Mouse (Mus musculus) adipocyte (in vitro differentiated cells): ENCODE results near the gene Vps11.
"Not testable (repeated sequence)": the region's sequence is repeated elsewhere in the genome, so short reads cannot be mapped to it uniquely, and the experiment has no call there.

Source experiments
- DNase-seq: peaks from one replicate; pipeline ENCODE4 v3.0.0-alpha.2; 2016; ENCODE audit warnings: low spot score

Vps11 gene

DNA sequence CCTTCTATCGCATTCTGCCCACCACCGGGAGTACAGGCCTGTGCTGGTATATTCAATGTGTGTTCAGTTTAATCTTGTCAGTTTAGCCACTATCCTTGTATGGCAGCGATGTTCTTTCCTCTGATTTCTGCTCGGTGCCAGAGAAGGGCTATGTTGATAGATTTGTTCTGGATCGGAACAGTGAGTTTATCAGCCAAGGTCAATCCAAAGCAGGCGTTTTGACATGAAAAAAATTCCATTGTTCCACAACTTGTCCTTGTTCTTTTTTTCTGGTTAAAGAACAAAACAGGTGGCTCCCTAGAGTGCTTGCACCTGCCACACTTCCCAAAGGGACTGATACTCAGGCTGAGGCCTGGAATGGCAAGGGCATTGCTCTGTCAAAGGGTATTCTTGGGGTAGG lies 14.7 kb upstream of the Vps11 start:
- DNase-seq: no peak

DNA sequence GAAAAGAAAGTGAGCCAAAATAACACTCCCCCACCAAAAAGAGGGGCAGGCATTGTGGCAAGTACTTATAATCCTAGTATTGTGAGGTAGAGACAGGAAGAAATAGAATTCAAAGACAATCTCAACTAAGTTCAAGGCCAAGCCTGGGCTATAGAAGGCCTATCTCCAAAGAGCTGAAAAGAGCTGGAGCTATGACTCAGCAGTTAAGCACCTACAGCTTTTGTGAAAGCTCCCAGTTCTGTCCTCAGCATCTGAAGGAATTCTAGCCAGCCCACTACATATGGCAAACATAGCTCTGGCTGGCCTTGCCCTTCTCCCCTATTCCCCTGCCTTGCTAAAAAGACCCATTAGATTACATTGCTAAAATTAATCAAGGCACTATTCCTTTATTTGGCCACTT lies 11.9 kb upstream of the Vps11 start:
- DNase-seq: no peak

DNA sequence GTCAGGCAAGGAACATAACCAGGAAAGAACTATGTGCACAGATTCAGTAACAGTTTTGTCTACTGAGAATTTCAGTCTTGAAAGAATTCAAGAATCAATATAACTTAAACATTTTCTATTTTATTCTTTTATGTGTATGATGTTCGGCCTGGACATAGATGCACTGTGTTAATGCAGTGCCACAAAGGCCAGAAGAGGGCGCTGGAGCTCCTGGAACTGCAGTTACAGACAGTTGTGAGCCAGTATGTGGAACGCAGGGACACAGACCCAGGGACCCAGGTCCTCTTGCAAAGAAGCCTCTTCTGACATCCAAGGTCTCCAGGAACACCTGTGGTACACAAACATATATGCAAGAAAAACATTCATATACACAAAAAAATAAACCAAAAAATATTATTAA lies 3.0 kb upstream of the Vps11 start:
- no peak for DNase-seq

DNA sequence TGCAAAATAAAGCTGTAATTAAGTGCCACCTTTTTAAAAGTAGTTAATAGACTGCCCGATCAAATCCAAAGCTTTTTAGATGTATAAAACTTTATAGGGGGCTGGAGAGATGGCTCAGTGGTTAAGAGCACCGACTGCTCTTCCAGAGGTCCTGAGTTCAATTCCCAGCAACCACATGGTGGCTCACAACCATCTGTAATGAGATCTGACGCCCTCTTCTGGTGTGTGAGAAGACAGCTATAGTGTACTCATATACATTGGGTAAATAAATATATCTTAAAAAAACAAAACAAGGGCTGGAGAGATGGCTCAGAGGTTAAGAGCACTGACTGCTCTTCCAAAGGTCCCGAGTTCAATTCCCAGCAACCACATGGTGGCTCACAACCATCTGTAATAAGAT lies 461 bp upstream of the Vps11 start:
- DNase-seq: not testable (repeated sequence)

DNA sequence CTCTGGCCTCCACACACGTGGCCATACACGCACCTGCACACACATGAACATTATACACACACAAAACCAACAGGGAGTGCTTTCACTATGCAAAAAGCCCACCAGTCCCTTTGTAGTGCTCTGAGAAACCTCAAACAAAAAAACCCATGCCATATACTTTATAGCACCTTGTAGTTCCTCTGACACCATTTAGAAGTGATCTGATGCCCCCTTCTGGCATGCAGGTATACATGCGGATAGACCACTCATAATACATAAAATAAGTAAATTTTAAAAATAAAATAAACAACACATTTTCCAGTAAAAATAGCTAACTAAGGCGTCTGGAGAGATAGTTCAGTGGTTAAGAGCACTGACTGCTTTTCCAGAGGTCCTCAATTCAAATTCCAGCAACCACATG lies 4.3 kb downstream of the Vps11 start:
- no peak for DNase-seq

DNA sequence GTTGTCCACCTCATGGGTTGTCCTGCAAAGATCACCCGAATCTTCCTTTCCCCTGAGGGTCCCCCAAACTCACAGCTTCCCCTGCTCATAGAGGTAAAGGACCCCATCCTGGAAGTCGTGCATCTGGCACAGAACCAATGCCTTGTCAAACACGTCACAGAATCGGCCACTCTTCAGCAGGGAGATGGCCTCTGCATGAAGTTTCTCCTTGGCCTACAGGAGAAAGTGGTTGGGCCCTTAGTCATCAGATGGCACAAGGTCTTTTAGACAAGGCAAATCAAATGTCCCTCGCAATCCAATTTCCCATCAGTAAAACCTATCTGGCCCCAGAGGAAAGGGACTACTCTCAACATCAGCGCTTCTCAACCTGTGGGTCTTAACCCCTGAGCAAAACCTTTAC lies 8.3 kb downstream of the Vps11 start:
- no peak for DNase-seq

DNA sequence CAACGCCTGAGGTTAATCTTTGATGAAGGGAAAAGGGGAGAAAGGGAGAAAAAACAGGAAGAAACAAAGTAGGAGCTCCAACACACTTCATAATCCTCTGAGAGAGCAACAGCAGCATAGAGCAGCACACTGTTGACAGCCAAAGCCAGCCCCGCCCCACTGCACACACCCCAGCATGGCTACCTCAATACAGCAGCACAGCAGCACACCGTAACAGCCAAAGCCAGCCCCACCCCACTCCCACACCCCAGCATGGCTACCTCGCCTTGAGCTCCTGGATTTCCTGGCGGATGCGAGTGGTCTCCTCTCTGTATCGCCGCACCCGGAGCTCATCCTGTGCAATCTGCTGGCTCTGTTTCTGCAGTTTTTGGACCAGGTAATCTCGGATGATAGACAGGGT lies 9.1 kb downstream of the Vps11 start:
- DNase-seq: no peak

DNA sequence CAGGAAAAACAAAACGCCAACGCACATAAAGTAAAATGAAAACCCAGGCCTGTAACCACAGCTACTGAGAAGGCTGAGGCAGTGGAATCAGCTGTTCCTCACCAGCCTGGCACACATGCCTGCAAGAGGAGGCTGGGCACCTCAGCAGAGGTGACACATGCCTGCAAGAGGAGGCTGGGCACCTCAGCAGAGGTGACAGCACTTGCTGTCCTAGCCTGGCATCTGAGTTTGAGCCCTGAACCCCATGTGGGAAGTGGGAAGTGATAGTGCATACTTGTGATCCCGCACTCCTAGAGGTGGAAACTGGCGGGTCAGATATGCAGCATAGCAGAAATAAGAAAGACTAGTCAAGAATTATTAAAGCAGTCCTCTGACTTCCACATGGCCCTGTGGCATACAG lies 10.1 kb downstream of the Vps11 start:
- DNase-seq: no peak

DNA sequence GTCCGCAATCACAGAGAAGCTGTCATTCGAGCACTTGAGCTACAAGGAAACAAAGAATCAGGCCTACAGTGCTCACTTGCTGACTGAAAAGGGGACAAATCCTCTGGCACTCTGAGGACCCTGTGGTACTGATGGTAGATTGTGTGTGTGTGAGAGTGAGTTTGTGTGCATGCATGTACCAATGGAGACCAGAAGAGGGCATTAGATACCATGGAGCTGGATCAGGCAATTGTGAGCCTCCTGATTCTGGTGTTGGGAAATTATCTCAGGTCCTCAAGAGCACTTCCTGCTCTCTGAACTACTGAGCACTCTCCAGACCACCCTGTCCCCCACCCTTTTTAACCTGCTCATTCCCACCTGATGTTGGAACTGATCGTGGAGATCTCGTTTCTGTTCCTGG lies 12.9 kb downstream of the Vps11 start:
- no peak for DNase-seq

DNA sequence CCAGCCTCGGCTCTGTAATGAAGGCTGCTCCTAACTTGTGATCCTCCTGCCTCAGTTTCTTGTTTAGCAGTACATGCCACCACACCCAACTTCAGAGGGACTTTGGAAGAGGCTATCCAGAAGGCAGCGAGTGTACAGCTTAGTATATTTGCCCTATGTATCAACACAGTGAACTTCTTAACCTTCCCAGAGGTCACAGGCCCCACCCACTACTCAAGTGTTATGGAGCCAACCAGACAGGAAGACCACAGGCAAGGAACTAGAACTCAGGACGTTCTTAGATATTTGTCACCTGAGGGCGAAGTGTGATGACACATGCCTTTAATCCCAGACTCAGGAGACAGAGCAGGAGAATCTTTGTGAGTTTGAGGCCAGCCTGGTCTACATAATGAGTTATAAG lies 13.8 kb downstream of the Vps11 start:
- DNase-seq: no peak

DNA sequence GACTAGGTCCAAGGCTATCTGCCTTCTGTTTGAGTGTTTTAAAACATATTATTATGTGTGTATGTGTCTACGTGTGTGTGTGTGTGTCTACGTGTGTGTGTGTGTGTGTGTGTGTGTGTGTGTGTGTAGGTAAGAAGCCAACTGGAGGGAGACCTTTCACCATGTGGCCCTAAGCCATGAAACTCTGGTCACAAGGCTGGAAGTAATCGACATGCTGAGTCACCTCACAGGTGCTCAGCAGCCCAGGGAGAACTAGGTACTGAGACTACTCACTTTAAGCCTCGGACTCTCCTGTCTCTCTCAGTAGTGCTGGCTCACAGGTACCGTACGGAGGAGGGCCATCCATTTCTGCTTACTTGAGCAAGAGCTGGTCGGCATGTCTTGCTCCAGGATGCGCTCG lies 14.3 kb downstream of the Vps11 start:
- no peak for DNase-seq

DNA sequence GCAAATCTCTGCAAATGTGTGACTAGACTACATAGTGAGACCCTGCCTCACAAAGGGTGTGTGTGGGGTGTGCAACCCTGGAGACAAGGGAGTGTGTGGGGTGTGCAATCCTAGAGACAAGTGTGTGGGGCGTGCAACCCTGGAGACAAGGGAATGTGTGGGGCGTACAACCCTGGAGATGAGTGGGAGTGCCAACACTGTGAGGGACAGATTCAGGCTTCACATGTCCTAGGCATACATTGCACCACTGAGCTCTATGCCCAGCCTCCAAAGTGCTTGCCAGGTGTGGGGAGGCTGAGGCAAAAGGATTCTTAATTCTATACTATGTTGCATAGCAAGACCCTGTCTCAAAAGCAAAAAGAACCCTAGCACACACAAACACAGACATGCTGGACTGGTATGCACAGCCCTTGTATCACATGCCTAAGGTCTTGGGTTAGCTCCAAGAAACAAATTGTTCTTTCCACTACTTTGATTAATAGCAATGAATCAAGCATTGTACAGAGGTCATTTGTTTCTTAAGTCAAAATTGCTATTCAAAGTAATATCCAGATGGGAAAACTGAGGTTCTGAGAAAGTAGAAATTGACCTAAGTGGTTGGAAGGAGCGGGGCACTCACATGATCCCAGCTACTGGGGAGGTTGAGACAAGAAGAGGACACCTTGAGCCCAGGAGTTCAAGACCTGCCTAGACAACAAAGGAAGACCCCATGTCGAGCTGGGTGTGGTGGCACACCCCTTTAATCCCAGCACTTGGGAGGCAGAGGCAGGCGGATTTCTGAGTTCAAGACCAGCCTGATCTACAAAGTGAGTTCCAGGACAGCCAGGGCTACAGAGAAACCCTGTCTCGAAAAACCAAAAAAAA lies 15.7 kb downstream of the Vps11 start:
- peak; percentile 83 for DNase-seq

DNA sequence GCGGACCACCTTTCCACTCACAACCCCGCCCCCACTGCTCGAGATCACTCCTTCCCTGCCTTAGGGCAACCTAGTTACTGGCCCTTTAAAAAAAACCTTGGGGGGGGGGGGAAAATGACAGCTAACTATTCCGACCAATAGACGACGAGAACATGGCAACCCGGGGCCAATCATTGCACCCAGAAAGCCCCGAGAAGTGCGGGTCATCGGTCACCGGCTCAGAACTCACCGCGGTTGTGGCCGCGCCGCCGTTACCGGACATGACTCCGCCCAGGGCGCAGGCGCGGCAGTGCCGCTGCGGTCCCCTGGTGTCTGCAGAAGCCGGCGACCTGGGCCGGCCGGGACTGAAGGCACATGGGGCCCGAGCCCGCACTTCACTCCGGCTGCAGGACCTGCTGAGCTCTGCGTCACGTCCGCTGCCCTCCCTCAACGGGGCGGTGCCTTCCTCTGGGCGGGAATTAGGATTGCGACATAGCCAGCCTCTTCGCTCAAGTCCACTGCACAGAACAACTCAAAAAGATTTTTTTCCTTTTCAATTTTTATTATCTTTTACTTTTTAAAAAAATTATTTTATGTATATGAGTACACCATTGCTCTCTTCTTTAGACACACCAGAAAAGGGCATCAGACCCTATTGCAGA lies 17.6 kb downstream of the Vps11 start, which contains the start of gene Hmbs:
TSS of gene Hmbs (minus strand) at position 448 of the 641 bp plus-strand sequence.
- DNase-seq: peak; percentile 95

DNA sequence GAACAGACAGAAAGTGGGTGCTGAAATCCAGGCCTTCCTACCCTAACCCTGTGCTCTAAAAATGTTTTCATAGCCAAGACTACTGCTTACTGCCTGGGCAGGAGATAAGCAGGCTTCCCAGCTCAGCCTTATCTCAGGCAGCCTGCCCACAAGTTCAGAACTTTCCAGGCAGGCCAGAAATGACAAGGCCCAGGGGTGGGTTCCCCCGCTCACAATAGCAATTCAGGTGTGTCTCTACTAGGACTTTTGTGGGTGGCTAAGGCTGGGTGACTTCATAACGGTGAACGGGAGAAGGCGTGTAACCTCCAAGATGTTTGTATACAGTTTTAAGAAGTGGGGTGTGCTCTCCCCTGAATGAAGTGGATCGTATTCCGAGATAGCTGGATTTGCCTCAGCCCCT lies 18.2 kb downstream of the Vps11 start:
- peak; percentile 40 for DNase-seq

DNA sequence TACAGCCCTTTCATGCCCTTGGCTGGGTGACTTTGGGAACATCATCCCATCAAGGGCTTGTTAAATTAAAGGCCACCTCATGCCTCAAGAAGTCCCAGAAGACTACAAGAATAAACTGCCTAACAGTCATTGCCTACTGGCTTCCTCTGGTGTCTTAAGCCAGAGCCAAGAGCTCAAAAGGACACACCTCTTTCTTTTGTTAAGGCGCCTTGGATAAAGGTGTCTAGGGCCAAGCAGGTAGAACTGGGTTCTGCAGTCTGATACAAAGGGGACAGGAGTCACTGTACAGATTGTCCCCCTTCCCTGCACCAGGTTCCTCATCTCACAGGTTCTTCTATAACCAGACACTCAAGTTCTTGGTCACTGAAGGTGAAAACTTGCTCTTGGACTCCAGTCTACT lies 18.9 kb downstream of the Vps11 start:
- DNase-seq: no peak

DNA sequence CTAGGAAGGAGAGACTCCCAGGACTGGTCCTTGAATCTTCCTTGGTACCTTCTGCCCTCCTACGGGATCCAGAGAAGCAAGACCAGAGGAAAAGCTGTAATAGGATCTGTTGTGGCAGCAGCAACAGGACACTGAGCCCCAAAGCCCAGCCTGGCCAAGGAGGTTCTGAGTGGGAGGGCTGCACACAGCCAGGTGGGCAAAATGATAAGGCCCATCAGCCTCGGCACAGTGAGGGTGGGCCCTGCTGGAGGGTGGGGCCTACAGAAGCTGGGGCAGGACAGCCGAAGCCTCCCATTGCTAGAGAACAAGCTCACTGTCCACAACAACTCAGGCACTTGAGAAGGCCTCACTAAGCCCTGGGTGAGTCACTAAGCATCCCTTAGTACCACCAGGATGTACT lies 19.3 kb downstream of the Vps11 start:
- DNase-seq: no peak

DNA sequence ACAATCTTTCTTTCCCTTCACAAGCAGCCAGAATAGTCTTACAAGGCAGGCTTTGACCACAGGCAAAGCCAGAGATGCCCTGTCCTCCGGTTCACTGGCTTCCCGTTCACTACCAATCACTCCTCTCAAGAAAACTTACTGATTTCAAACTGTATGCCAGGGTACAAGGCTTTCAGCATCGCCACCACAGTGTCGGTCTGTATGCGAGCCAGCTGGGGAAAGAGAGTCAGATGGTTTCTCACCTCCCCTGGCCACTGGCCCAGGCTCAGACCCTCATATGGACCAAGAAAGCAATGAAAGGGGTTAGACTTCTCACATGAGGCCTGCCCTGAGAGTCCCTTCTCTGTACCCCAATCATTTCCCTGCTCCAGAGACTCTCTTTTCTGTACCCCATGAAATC lies 20.0 kb downstream of the Vps11 start:
- DNase-seq: no peak

DNA sequence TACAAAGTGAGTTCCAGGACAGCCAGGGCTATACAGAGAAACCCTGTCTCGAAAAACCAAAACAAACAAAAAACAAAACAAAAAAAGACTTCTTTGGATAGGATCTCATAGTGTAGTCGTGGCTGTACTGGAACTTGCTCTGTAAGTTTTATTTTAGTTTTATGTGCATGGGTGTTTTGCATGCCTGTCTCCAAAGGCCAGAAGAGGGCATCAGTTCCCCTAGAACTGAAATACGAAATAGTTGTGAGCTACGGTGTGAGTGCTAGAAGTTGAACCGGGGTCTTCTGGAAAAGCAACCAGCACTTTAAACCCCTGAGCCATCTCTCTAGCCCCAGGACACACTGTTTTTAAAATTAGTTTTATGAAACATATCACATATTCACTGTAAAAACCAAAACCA lies 22.9 kb downstream of the Vps11 start:
- DNase-seq: no peak

DNA sequence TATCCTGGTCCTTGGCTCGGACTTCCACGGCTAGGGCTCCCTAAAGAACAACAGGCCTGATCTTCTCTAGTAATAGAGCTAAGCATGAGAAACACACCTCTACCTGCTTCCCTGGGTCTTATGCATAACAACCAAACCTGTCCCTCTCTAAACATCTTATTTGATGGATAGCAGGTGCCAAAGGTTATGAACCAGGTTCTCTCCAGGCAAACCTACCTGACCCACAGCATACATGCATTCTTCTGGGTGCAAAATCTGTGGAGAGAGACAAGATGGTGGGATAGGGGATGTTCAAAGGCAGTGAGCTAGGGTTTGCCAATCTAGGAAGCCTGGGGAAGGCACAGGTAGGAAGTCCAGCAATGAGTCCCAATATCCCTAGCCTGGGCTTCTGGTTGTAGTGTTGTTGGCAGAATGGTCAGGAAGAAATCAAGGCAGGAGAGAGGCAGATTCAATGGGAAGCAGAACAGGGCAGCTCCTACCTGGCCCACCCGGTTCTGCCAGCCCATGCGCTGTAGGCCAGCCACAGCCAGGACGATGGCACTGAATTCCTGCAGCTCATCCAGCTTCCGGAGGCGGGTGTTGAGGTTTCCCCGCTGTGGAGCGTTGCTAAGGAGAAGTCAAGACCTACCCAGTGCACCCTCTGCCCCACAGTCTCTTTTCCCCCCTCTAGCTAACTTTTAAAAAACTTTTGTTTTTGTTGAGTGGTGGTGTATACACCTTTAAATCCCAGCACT lies 23.9 kb downstream of the Vps11 start:
- DNase-seq: no peak

DNA sequence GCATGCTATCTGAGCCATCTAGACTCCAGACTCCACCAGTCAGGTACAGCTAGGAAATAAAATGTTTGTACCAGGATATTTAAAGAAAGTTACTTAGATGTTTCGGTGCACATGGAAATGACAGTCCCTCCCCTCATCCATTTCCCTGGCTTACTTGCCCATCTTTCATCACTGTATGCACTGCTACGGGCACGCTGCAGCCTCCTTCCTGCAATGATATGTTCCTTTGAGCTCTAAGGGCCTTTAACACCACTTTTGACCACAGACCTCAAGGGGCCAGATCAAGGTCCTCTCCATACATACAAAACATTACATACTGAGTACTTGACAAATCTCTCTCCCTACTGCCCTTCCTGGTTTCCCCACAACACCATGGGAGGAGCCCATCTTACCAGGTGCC lies 24.5 kb downstream of the Vps11 start:
- no peak for DNase-seq

DNA sequence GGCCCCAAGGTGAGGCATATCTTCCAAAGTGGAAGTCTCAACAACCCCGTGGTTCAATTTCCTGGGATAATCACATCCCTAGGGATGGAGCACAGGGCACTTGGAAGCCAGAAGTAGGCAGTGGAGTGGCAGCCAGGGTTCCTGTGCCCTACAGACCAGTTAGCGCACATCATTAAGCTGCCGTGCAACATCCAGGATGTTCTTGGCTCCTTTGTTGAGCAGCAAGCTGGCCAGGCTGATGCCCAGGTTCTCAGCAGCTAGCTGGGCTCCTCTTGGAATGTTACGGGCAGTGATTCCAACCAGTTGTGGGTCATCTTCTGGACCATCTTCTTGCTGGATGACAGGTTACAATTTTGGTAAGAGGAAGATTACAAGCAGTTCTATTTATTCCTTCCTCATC lies 25.0 kb downstream of the Vps11 start:
- DNase-seq: not testable (repeated sequence)

DNA sequence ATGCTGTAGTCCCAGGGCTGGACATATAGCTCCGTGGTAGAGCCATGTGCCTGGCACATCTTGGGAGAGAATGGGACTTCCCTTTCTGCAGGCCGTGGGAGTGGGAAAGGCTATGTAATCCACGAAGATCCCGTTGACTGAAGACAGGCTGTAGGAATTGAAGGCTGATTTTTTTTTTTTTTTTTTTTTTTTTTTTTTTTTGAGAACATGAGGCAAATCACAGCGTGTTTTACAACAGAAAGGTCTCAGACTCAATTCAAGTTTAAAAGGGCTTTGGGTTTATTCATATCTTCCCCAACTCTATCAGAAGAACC lies 25.4 kb downstream of the Vps11 start:
- DNase-seq: no peak
